Mouse (Mus musculus): Measurements from ENCODE around the gene Dscaml1.

GRCm38 (mm10) chr9:45415912-45416311 lies 10.5 kb upstream of the Dscaml1 start:
- TF ChIP-seq CTCF (IDR thresholded peaks at IDR 0.05; ENCODE audit: low read depth) (peak; percentile 89), EP300 (optimal IDR thresholded peaks at IDR 0.05) (no peak)
